Mouse (Mus musculus) heart, embryonic 16.5 days (tissue): Measurements from ENCODE around the gene Scn9a. TPM values are rescaled to one million over a fixed set of nuclear protein-coding genes. Genes with fewer than 3 reads are reported as not detected.

Experiments used
- ATAC-seq: fragments of 200-750 bp; cut with Nextera tagmentation; replicated peaks from 2 replicates; pipeline ENCODE4 v1.8.0; 2017; ENCODE audit warnings: moderate number of reproducible peaks; ENCODE audit not compliant: insufficient read depth, low FRiP score; ENCODE audit errors: extremely low read depth
- H3K27ac ChIP-seq: fragments of 300-500 bp; sonication (generic); 2 replicates; pipeline ENCODE4 v1.5.1; 2014; ENCODE audit warnings: mild to moderate bottlenecking, low read length, control low read depth, moderate library complexity
- H3K27me3 ChIP-seq: fragments of 300-500 bp; sonication (generic); 2 replicates; pipeline ENCODE4 v1.6.1; 2014; ENCODE audit warnings: low read length, mixed read lengths; ENCODE audit not compliant: control insufficient read depth, insufficient read depth
- H3K36me3 ChIP-seq: fragments of 300-500 bp; sonication (generic); 2 replicates; pipeline ENCODE4 v1.6.1; 2014; ENCODE audit not compliant: control insufficient read depth, insufficient read depth
- H3K4me1 ChIP-seq: fragments of 300-500 bp; sonication (generic); 2 replicates; pipeline ENCODE4 v1.6.1; 2014; ENCODE audit warnings: low read length, mixed read lengths; ENCODE audit not compliant: control insufficient read depth, insufficient read depth
- H3K4me2 ChIP-seq: fragments of 300-500 bp; sonication (generic); 2 replicates; pipeline ENCODE4 v1.6.1; 2014; ENCODE audit warnings: low read depth, mild to moderate bottlenecking, control low read depth, low read length
- H3K4me3 ChIP-seq: fragments of 300-500 bp; sonication (generic); 2 replicates; pipeline ENCODE4 v1.5.1; 2014; ENCODE audit warnings: mild to moderate bottlenecking, control low read depth, low read length
- H3K9ac ChIP-seq: fragments of 300-500 bp; sonication (generic); 2 replicates; pipeline ENCODE4 v1.6.1; 2014; ENCODE audit warnings: low read length, control low read depth
- H3K9me3 ChIP-seq: fragments of 300-500 bp; sonication (generic); replicated peaks from 2 replicates; pipeline ENCODE4 v1.6.1; 2016; ENCODE audit warnings: low read length; ENCODE audit not compliant: control insufficient read depth
- WGBS: fragments of 180-500 bp; shearing (Covaris S2); extraction: QIAGEN DNeasy Blood & Tissue Kit; methylation state at CpG from one replicate; pipeline ENCODE4 v1.1.7; 2014; 5-methylcytosine and 5-hydroxymethylcytosine counted together
- polyA plus RNA-seq: library from polyadenylated mRNA; unstranded; fragments of >200 nt; fragmentation: Nextera tagmentation; extraction: Ambion mirVana; gene quantifications from 2 replicates; pipeline ENCODE4 v1.2.1, GENCODE M21; 2015

The Scn9a gene
- polyA plus RNA-seq = 0.06 and 0.16 TPM in 2 replicates

GRCm38 (mm10) chr2:66634580-66635359 is at the start of gene Scn9a:
TSS of gene Scn9a (minus strand) at chr2:66634962.
- Histone ChIP-seq H3K4me3 (peak within 1 kb of the TSS; percentile 43), H3K27me3 (peaks cover 8% of the 10 kb centered on the region), H3K9ac (peak within 1 kb of the TSS; percentile 20; the same call in 1 of the 2 replicates), H3K9me3 (no peaks in the 10 kb centered on the region), H3K27ac (no peak within 1 kb of the TSS), H3K4me1 (no peaks in the 10 kb centered on the region), H3K36me3 (no peaks in the 10 kb centered on the region), H3K4me2 (peak within 1 kb of the TSS; percentile 69)
- 2% methylated on average over 29 of the region's 29 CpGs for WGBS
- ATAC-seq = no peak

DNA sequence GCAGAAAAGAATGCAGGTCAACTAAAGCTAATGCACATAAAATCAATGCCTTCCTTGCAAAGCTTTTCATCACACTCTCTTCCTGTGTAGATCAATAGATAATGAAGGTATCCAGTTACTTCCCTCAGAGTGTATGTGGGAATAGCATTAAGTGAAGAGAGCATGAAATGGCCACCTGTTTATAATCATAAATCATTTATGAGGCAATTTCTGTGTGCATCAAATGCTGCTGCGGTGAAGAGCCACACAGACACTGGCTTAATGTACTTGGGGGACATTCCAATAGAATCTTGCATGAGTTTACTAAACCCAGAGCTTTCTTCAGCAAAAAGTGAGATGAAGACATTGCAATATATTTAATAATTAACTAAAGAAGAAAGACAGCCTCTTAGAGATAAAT is 27.2 kb upstream of the Scn9a start:
- 67% methylated on average over 1 of the region's 1 CpGs for WGBS
- H3K27me3 ChIP-seq = no peaks in the 10 kb centered on the region
- H3K4me2 ChIP-seq = no peak overlapping the region
- no peaks in the 10 kb centered on the region for H3K9me3 ChIP-seq
- ATAC-seq = no peak
- no peaks in the 10 kb centered on the region for H3K4me1 ChIP-seq
- no peaks in the 10 kb centered on the region for H3K36me3 ChIP-seq
- no peak overlapping the region for H3K4me3 ChIP-seq
- H3K27ac ChIP-seq = no peak overlapping the region
- no peak overlapping the region for H3K9ac ChIP-seq

DNA sequence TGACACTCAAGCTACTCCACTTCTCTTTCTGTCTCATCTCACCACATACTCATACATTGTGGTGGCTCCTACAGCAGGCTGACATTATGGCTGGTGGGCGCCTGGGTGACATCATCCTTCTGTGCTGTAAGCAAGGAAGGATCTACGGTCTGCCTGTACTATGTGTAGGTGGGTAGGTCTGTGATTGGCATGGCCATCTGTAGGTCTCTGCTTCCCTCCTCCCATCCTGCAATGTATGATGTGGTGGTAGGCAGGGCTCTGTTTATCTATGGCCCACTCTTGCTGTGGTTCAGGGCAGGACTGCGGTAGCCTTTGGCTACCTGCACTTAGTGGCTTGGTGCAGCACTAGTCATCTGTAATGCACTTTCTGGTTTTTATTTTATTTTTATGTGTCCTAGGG is 21.7 kb upstream of the Scn9a start:
- Histone ChIP-seq H3K36me3 (no peaks in the 10 kb centered on the region), H3K27me3 (no peaks in the 10 kb centered on the region), H3K9ac (no peak overlapping the region), H3K27ac (no peak overlapping the region), H3K9me3 (no peaks in the 10 kb centered on the region), H3K4me1 (no peaks in the 10 kb centered on the region), H3K4me2 (no peak overlapping the region), H3K4me3 (no peak overlapping the region)
- 92% methylated on average over 3 of the region's 3 CpGs for WGBS
- no peak for ATAC-seq

GRCm38 (mm10) chr2:66655431-66655830 is 20.7 kb upstream of the Scn9a start:
- ATAC-seq = peak; percentile 45; the same call in 1 of the 2 replicates
- no peak overlapping the region for H3K4me3 ChIP-seq

GRCm38 (mm10) chr2:66644384-66644783 is 9.6 kb upstream of the Scn9a start:
- no peaks in the 10 kb centered on the region for H3K27me3 ChIP-seq
- no peak overlapping the region for H3K4me2 ChIP-seq
- no peak overlapping the region for H3K4me3 ChIP-seq
- no peaks in the 10 kb centered on the region for H3K36me3 ChIP-seq
- no peaks in the 10 kb centered on the region for H3K9me3 ChIP-seq
- 20% methylated on average over 5 of the region's 5 CpGs for WGBS
- ATAC-seq = no peak
- no peaks in the 10 kb centered on the region for H3K4me1 ChIP-seq
- H3K27ac ChIP-seq = no peak overlapping the region
- H3K9ac ChIP-seq = no peak overlapping the region

More at GRCm38 (mm10) chr2:66655431-66655830, 20.7 kb upstream of the Scn9a start:
- Histone ChIP-seq H3K36me3 (no peaks in the 10 kb centered on the region), H3K4me2 (no peak overlapping the region), H3K4me1 (no peaks in the 10 kb centered on the region), H3K9ac (no peak overlapping the region), H3K9me3 (no peaks in the 10 kb centered on the region), H3K27me3 (no peaks in the 10 kb centered on the region), H3K27ac (no peak overlapping the region)
- WGBS = 37% methylated on average over 2 of the region's 2 CpGs

GRCm38 (mm10) chr2:66632728-66633127 is 2.0 kb downstream of the Scn9a start:
- H3K4me2 ChIP-seq = no peak overlapping the region
- no peak overlapping the region for H3K27ac ChIP-seq
- ATAC-seq = no peak
- peaks cover 8% of the 10 kb centered on the region for H3K27me3 ChIP-seq
- H3K4me1 ChIP-seq = no peaks in the 10 kb centered on the region
- H3K4me3 ChIP-seq = no peak overlapping the region
- H3K9ac ChIP-seq = no peak overlapping the region
- H3K9me3 ChIP-seq = no peaks in the 10 kb centered on the region
- no peaks in the 10 kb centered on the region for H3K36me3 ChIP-seq
- WGBS = 32% methylated on average over 5 of the region's 5 CpGs

DNA sequence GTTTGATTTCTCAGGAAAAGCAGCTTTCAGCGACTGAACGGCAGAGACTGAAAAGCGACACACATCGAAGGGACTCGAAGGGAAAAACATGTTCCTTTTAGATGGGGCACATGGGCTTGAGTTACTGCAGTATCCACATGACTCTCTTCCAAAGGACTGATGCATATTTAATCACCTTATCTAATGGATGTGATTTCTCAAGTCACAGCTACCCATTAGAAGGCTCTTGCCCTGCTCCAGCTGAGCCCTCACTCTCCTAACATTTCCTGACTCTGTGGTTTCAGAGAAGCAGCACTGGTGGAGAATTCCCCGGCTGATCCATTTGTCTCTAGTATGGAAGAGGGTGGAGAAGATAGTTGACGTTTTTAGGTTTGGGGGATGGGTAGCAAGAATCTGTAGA is 23.7 kb downstream of the Scn9a start:
- Histone ChIP-seq H3K36me3 (no peaks in the 10 kb centered on the region), H3K27me3 (no peaks in the 10 kb centered on the region), H3K9ac (no peak overlapping the region), H3K4me1 (no peaks in the 10 kb centered on the region), H3K4me3 (no peak overlapping the region), H3K4me2 (no peak overlapping the region), H3K9me3 (no peaks in the 10 kb centered on the region), H3K27ac (no peak overlapping the region)
- whole genome bisulfite sequencing = 64% methylated on average over 7 of the region's 7 CpGs
- no peak for ATAC-seq

DNA sequence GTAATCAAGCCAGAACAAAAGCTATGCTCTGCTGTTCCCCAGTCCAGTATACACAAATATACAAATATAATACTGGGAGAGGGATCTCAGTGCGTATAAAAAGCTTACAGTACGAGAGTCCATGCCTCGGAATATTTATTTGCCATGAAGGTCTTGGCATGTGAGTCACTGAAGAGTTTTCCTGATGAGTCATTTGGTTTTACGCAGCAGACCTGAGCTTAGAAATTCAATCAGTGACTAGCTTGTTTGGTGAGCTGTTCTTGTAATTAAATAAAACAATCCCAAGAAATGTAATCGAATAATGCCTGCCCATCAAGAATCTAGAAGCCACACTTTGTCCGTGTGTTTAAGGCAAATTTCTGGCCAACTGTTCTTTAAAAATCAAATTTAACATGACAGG is 37.4 kb downstream of the Scn9a start:
- ATAC-seq = no peak
- H3K9ac ChIP-seq = no peak overlapping the region
- no peaks in the 10 kb centered on the region for H3K9me3 ChIP-seq
- no peaks in the 10 kb centered on the region for H3K27me3 ChIP-seq
- H3K4me2 ChIP-seq = no peak overlapping the region
- H3K36me3 ChIP-seq = no peaks in the 10 kb centered on the region
- WGBS = 62% methylated on average over 6 of the region's 6 CpGs
- no peak overlapping the region for H3K4me3 ChIP-seq
- H3K27ac ChIP-seq = no peak overlapping the region
- H3K4me1 ChIP-seq = no peaks in the 10 kb centered on the region

- no peaks in the 10 kb centered on the region for H3K27me3 ChIP-seq
- no peak overlapping the region for H3K27ac ChIP-seq
- H3K9ac ChIP-seq = no peak overlapping the region
- no peaks in the 10 kb centered on the region for H3K4me1 ChIP-seq
- H3K9me3 ChIP-seq = no peaks in the 10 kb centered on the region
- ATAC-seq = no peak
- no peak overlapping the region for H3K4me2 ChIP-seq
- no peaks in the 10 kb centered on the region for H3K36me3 ChIP-seq
- 51% methylated on average over 5 of the region's 5 CpGs for WGBS
- no peak overlapping the region for H3K4me3 ChIP-seq
These were observed 38.6 kb downstream of the Scn9a start for GRCm38 (mm10) chr2:66596145-66596544.
